Mouse (Mus musculus) midbrain, postnatal 0 days (tissue): ENCODE data around the gene Calm1. TPM values are rescaled to one million over a fixed set of nuclear protein-coding genes. Genes with fewer than 3 reads are reported as not detected.
A peak's percentile ranks its signal among the peaks of the same experiment; 100 is the strongest.

ENCODE experiments used
- ATAC-seq: fragments of 200-750 bp; cut with Nextera tagmentation; 2 replicates; pipeline ENCODE4 v1.8.0; 2017; ENCODE audit warnings: moderate number of reproducible peaks, mild to moderate bottlenecking, moderate TSS enrichment, moderate library complexity; ENCODE audit not compliant: low FRiP score
- DNase-seq: peaks from one replicate; pipeline ENCODE4 v3.0.0-alpha.2; 2015; ENCODE audit warnings: low spot score
- H3K27ac ChIP-seq: fragments of 300-500 bp; sonication (generic); 2 replicates; pipeline ENCODE4 v1.5.1; 2014; ENCODE audit warnings: low read depth, mild to moderate bottlenecking, low read length, mixed read lengths
- H3K27me3 ChIP-seq: fragments of 300-500 bp; sonication (generic); 2 replicates; pipeline ENCODE4 v1.6.1; 2014; ENCODE audit warnings: low read length, control low read depth, mixed read lengths; ENCODE audit not compliant: insufficient read depth
- H3K36me3 ChIP-seq: fragments of 300-500 bp; sonication (generic); 2 replicates; pipeline ENCODE4 v1.6.1; 2014; ENCODE audit warnings: low read length, control low read depth, mixed read lengths; ENCODE audit not compliant: insufficient read depth
- H3K4me1 ChIP-seq: fragments of 300-500 bp; sonication (generic); 2 replicates; pipeline ENCODE4 v1.6.1; 2014; ENCODE audit warnings: mild to moderate bottlenecking, control low read depth, antibody characterized with exemption, low read length, mixed read lengths; ENCODE audit not compliant: insufficient read depth
- H3K4me2 ChIP-seq: fragments of 300-500 bp; sonication (generic); 2 replicates; pipeline ENCODE4 v1.6.1; 2014; ENCODE audit warnings: low read depth, mild to moderate bottlenecking, low read length, mixed read lengths; ENCODE audit not compliant: poor library complexity, severe bottlenecking
- H3K4me3 ChIP-seq: fragments of 300-500 bp; sonication (generic); 2 replicates; pipeline ENCODE4 v1.5.1; 2014; ENCODE audit warnings: low read depth, mild to moderate bottlenecking, low read length, moderate library complexity
- H3K9ac ChIP-seq: fragments of 300-500 bp; sonication (generic); replicated peaks from 2 replicates; pipeline ENCODE4 v1.6.1; 2014; ENCODE audit warnings: mild to moderate bottlenecking, low read length, moderate library complexity, mixed read lengths; ENCODE audit not compliant: poor library complexity, severe bottlenecking
- H3K9me3 ChIP-seq: fragments of 300-500 bp; sonication (generic); 2 replicates; pipeline ENCODE4 v1.6.1; 2016; ENCODE audit warnings: low read length, control low read depth
- CTCF ChIP-seq: IDR thresholded peaks from 2 replicates; pipeline ENCODE4 v1.5.1; 2016; ENCODE audit warnings: antibody characterized with exemption, mild to moderate bottlenecking
- WGBS: fragments of 180-500 bp; shearing (Covaris S2); extraction: QIAGEN DNeasy Blood & Tissue Kit; methylation state at CpG from one replicate; pipeline ENCODE4 v1.1.7; 2014; 5-methylcytosine and 5-hydroxymethylcytosine counted together
- polyA plus RNA-seq: library from polyadenylated mRNA; unstranded; fragments of >200 nt; fragmentation: Nextera tagmentation; extraction: Ambion mirVana; gene quantifications from 2 replicates; pipeline ENCODE4 v1.2.1, GENCODE M21; 2015
- total RNA-seq: library from RNA; depleted of rRNA; stranded (reverse); fragments of >200 nt; gene quantifications from 2 replicates; pipeline ENCODE4 v1.2.3, GENCODE M21; 2014

Gene Calm1
- total and polyA plus RNA-seq, 2 experiments from 2014 or later = 1,086 to 4,581 TPM

GRCm38 (mm10) chr12:100199891-100200644 is 833 bp downstream of the Calm1 start:
- Histone ChIP-seq H3K4me1 (peaks cover 13% of the 10 kb centered on the region), H3K27ac (peak overlapping the region; percentile 91), H3K9ac (peak overlapping the region; percentile 91), H3K9me3 (no peaks in the 10 kb centered on the region), H3K4me3 (peak overlapping the region; percentile 99), H3K4me2 (peak overlapping the region; percentile 91), H3K36me3 (peaks cover 20% of the 10 kb centered on the region), H3K27me3 (no peaks in the 10 kb centered on the region)
- ATAC-seq (peak; percentile 81), DNase-seq (peak; percentile 66)
- WGBS = 0% methylated on average over 47 of the region's 86 CpGs
- no peak for TF ChIP-seq CTCF

GRCm38 (mm10) chr12:100200645-100201362 is 1.6 kb downstream of the Calm1 start:
- no peak for TF ChIP-seq CTCF
- H3K4me1 ChIP-seq = peaks cover 13% of the 10 kb centered on the region
- H3K9me3 ChIP-seq = no peaks in the 10 kb centered on the region
- peak overlapping the region; percentile 91 for H3K27ac ChIP-seq
- ATAC-seq = peak; percentile 15; the same call in 1 of the 2 replicates
- peak overlapping the region; percentile 91 for H3K9ac ChIP-seq
- peaks cover 27% of the 10 kb centered on the region for H3K36me3 ChIP-seq
- no peak for DNase-seq
- peak overlapping the region; percentile 91 for H3K4me2 ChIP-seq
- H3K27me3 ChIP-seq = no peaks in the 10 kb centered on the region
- H3K4me3 ChIP-seq = peak overlapping the region; percentile 99
- 4% methylated on average over 28 of the region's 29 CpGs for WGBS

DNA sequence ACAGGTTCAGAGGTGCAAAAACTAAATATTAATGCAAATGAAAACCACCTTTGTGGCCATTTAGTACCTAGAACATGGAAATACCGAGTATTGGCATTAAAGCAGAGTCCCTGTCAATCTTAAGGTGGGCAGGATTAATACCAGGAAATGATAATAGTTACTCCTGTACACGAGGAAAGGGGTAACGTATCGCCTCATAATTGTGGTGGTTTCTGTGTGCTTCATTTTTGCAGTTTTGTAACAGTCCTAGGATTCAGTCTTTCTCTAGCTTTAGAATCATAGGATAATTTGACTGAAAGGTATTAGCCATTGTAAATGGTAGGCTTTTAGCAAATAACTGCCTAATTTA is 2.1 kb downstream of the Calm1 start:
- Histone ChIP-seq H3K27ac (peak overlapping the region; percentile 91), H3K4me1 (peaks cover 13% of the 10 kb centered on the region), H3K27me3 (no peaks in the 10 kb centered on the region), H3K9me3 (no peaks in the 10 kb centered on the region), H3K9ac (peak overlapping the region; percentile 91), H3K36me3 (peaks cover 31% of the 10 kb centered on the region), H3K4me2 (peak overlapping the region; percentile 91), H3K4me3 (peak overlapping the region; percentile 99)
- DNase-seq (no peak), ATAC-seq (no peak)
- WGBS = 11% methylated on average over 4 of the region's 4 CpGs
- no peak for TF ChIP-seq CTCF

- Histone ChIP-seq H3K36me3 (peaks cover 36% of the 10 kb centered on the region), H3K4me1 (peaks cover 13% of the 10 kb centered on the region), H3K4me3 (peak overlapping the region; percentile 99), H3K9me3 (no peaks in the 10 kb centered on the region), H3K27ac (no peak overlapping the region), H3K4me2 (peak overlapping the region; percentile 91), H3K9ac (peak overlapping the region; percentile 91), H3K27me3 (no peaks in the 10 kb centered on the region)
- WGBS = 0% methylated on average over 13 of the region's 13 CpGs
- peak; percentile 100 for TF ChIP-seq CTCF
- DNase-seq (peak; percentile 98), ATAC-seq (peak; percentile 45)
These were observed 2.6 kb downstream of the Calm1 start for GRCm38 (mm10) chr12:100201838-100202237.

- no peaks in the 10 kb centered on the region for H3K9me3 ChIP-seq
- H3K4me3 ChIP-seq = no peak overlapping the region
- no peak overlapping the region for H3K4me2 ChIP-seq
- WGBS = 45% methylated on average over 3 of the region's 3 CpGs
- ATAC-seq = no peak
- H3K4me1 ChIP-seq = peaks cover 11% of the 10 kb centered on the region
- TF ChIP-seq CTCF = no peak
- H3K9ac ChIP-seq = no peak overlapping the region
- H3K36me3 ChIP-seq = peaks cover 52% of the 10 kb centered on the region
- H3K27ac ChIP-seq = no peak overlapping the region
- H3K27me3 ChIP-seq = no peaks in the 10 kb centered on the region
- DNase-seq = no peak
These were observed 4.5 kb downstream of the Calm1 start for GRCm38 (mm10) chr12:100203759-100204158.

DNA sequence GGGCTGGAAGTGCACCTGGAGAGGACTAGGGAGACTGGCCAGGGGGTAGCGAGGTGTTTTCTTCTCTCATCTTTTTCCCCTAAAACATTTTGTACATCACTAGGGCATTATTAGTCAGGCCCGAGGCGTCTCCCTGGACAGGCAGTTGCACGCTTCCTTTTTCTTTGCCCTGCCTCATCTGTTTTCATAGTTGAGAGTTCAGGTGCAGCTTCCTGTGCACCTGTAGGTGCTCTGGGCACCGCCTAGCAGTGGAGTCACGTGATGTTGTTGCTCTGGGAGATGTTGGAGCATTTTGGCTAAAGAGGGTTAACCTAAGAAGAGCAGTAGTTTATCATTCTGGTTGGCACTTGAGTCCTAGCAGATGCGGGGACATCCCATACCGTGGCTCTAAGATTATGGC is 5.9 kb downstream of the Calm1 start:
- ATAC-seq (no peak), DNase-seq (no peak)
- TF ChIP-seq CTCF = no peak
- peaks cover 61% of the 10 kb centered on the region for H3K36me3 ChIP-seq
- H3K4me2 ChIP-seq = no peak overlapping the region
- H3K4me3 ChIP-seq = no peak overlapping the region
- H3K4me1 ChIP-seq = peaks cover 8% of the 10 kb centered on the region; the same call in 1 of the 2 replicates
- no peak overlapping the region for H3K9ac ChIP-seq
- WGBS = 94% methylated on average over 8 of the region's 8 CpGs
- H3K27me3 ChIP-seq = no peaks in the 10 kb centered on the region
- H3K27ac ChIP-seq = no peak overlapping the region
- no peaks in the 10 kb centered on the region for H3K9me3 ChIP-seq
